Mouse (Mus musculus): Measurements from ENCODE around the gene Rae1.
A peak's percentile ranks its signal among the peaks of the same experiment; 100 is the strongest.

Rae1 gene

GRCm38 (mm10) chr2:172990161-172990560 lies 9.8 kb upstream of the Rae1 start:
- DNase-seq (ENCODE audit: low read depth in 2 of 2, low spot score in 2 of 2), result no peak

GRCm38 (mm10) chr2:172996207-172996606 lies 3.7 kb upstream of the Rae1 start:
- peak; percentile 67 to 79 for DNase-seq (ENCODE audit: low read depth in 2 of 2, low spot score in 2 of 2)

GRCm38 (mm10) chr2:172997748-172998147 lies 2.2 kb upstream of the Rae1 start:
- DNase-seq (ENCODE audit: low read depth in 2 of 2, low spot score in 2 of 2), result no peak

- no peak for DNase-seq (ENCODE audit: low read depth in 2 of 2, low spot score in 2 of 2)
Measured at GRCm38 (mm10) chr2:172998478-172998877, 1.4 kb upstream of the Rae1 start.

GRCm38 (mm10) chr2:173000285-173000652 lies 352 bp downstream of the Rae1 start:
- no peak for DNase-seq (ENCODE audit: low read depth in 2 of 2, low spot score in 2 of 2)

GRCm38 (mm10) chr2:173000921-173001320 lies 1.0 kb downstream of the Rae1 start:
- DNase-seq (ENCODE audit: low read depth in 2 of 2, low spot score in 2 of 2), result no peak

GRCm38 (mm10) chr2:173003737-173004136 lies 3.8 kb downstream of the Rae1 start:
- DNase-seq (ENCODE audit: low read depth in 2 of 2, low spot score in 2 of 2), result no peak

- no peak for DNase-seq (ENCODE audit: low read depth in 2 of 2, low spot score in 2 of 2)
Measured at GRCm38 (mm10) chr2:173010220-173010717, 10.4 kb downstream of the Rae1 start.

- DNase-seq (ENCODE audit: low read depth in 2 of 2, low spot score in 2 of 2), result no peak
Measured at GRCm38 (mm10) chr2:173011440-173011839, 11.5 kb downstream of the Rae1 start.

GRCm38 (mm10) chr2:173014741-173015287 lies 14.9 kb downstream of the Rae1 start:
- DNase-seq (ENCODE audit: low read depth in 2 of 2, low spot score in 2 of 2), result no peak

- DNase-seq (ENCODE audit: low read depth in 2 of 2, low spot score in 2 of 2), result peak; percentile 55 to 76
Measured at GRCm38 (mm10) chr2:173017940-173018339, 18.0 kb downstream of the Rae1 start.

GRCm38 (mm10) chr2:173018618-173019017 lies 18.7 kb downstream of the Rae1 start:
- no peak for DNase-seq (ENCODE audit: low read depth in 2 of 2, low spot score in 2 of 2)

- DNase-seq (ENCODE audit: low read depth in 2 of 2, low spot score in 2 of 2), result peak; percentile 43 to 53
Measured at GRCm38 (mm10) chr2:173019322-173019721, 19.4 kb downstream of the Rae1 start.

GRCm38 (mm10) chr2:173019790-173020189 lies 19.9 kb downstream of the Rae1 start:
- DNase-seq (ENCODE audit: low read depth in 2 of 2, low spot score in 2 of 2), result peak; percentile 83 to 91

- DNase-seq (ENCODE audit: low read depth in 2 of 2, low spot score in 2 of 2), result no peak
Measured at GRCm38 (mm10) chr2:173020430-173020829, 20.5 kb downstream of the Rae1 start, which contains the start of gene Rbm38. Gene Rbm38 (plus strand): TSS chr2:173020498.

GRCm38 (mm10) chr2:173021633-173022055 lies 21.7 kb downstream of the Rae1 start:
- DNase-seq (ENCODE audit: low read depth in 2 of 2, low spot score in 2 of 2), result peak; percentile 87 to 92

GRCm38 (mm10) chr2:173022056-173022681 lies 22.3 kb downstream of the Rae1 start:
- no peak for DNase-seq (ENCODE audit: low read depth in 2 of 2, low spot score in 2 of 2)

GRCm38 (mm10) chr2:173022813-173023212 lies 22.9 kb downstream of the Rae1 start:
- DNase-seq (ENCODE audit: low read depth in 2 of 2, low spot score in 2 of 2), result no peak

- DNase-seq (ENCODE audit: low read depth in 2 of 2, low spot score in 2 of 2), result peak; percentile 73 to 75
Measured at GRCm38 (mm10) chr2:173023371-173023851, 23.5 kb downstream of the Rae1 start.

GRCm38 (mm10) chr2:173023966-173024365 lies 24.0 kb downstream of the Rae1 start:
- DNase-seq (ENCODE audit: low read depth in 2 of 2, low spot score in 2 of 2), result no peak

GRCm38 (mm10) chr2:173024392-173024791 lies 24.5 kb downstream of the Rae1 start:
- DNase-seq (ENCODE audit: low read depth in 2 of 2, low spot score in 2 of 2), result no peak

- no peak for DNase-seq (ENCODE audit: low read depth in 2 of 2, low spot score in 2 of 2)
Measured at GRCm38 (mm10) chr2:173024938-173025337, 25.0 kb downstream of the Rae1 start.

- no peak for DNase-seq (ENCODE audit: low read depth in 2 of 2, low spot score in 2 of 2)
Measured at GRCm38 (mm10) chr2:173026286-173026685, 26.4 kb downstream of the Rae1 start.

All from CD8-positive naive resting alpha-beta T cell, adult 2 months (primary cell).